Mouse (Mus musculus) heart, embryonic 14.5 days (tissue): ENCODE results near the gene Nrap. TPM values are rescaled to one million over a fixed set of nuclear protein-coding genes. Genes with fewer than 3 reads are reported as not detected.

ENCODE experiments used
- ATAC-seq: fragments of 200-750 bp; cut with Nextera tagmentation; 2 replicates; pipeline ENCODE4 v1.8.0; 2017; ENCODE audit warnings: low read depth, moderate TSS enrichment; ENCODE audit not compliant: insufficient number of reproducible peaks, insufficient read depth, low FRiP score
- H3K27ac ChIP-seq, 2 experiments: fragments of 200-500 bp in 1 of 2; fragments of 300-500 bp in 1 of 2; sonication (generic) in 1 of 2; replicated peaks in 1 of 2; 2 replicates each; pipeline ENCODE4 v1.5.1; 2012 to 2014; ENCODE audit warnings: low read depth in 2 of 2, low read length in 2 of 2, control low read depth in 1 of 2, mild to moderate bottlenecking in 1 of 2, mixed read lengths in 1 of 2; ENCODE audit not compliant: control insufficient read depth in 1 of 2, insufficient read depth in 1 of 2
- H3K27me3 ChIP-seq: fragments of 300-500 bp; sonication (generic); 2 replicates; pipeline ENCODE4 v1.6.1; 2014; ENCODE audit warnings: mild to moderate bottlenecking, low read length, control low read depth; ENCODE audit not compliant: control insufficient read depth, insufficient read depth
- H3K36me3 ChIP-seq: fragments of 300-500 bp; sonication (generic); 2 replicates; pipeline ENCODE4 v1.6.1; 2014; ENCODE audit warnings: mild to moderate bottlenecking, control low read depth, low read length, mixed read lengths; ENCODE audit not compliant: control insufficient read depth, insufficient read depth
- H3K4me1 ChIP-seq, 2 experiments: fragments of 200-500 bp in 1 of 2; fragments of 300-500 bp in 1 of 2; sonication (generic) in 1 of 2; 2 replicates each; pipeline ENCODE4 v1.6.1; 2012 to 2014; ENCODE audit warnings: low read length in 2 of 2, control low read depth in 1 of 2, mixed read lengths in 1 of 2; ENCODE audit not compliant: control insufficient read depth in 2 of 2, insufficient read depth in 2 of 2
- H3K4me2 ChIP-seq: fragments of 300-500 bp; sonication (generic); 2 replicates; pipeline ENCODE4 v1.6.1; 2014; ENCODE audit warnings: mild to moderate bottlenecking, low read length
- H3K4me3 ChIP-seq, 2 experiments: fragments of 200-500 bp in 1 of 2; fragments of 300-500 bp in 1 of 2; sonication (generic) in 1 of 2; 2 replicates each; pipeline ENCODE4 v1.5.1; 2012 to 2014; ENCODE audit warnings: low read length in 2 of 2, mild to moderate bottlenecking in 2 of 2, control low read depth in 1 of 2, low read depth in 1 of 2, moderate library complexity in 1 of 2; ENCODE audit not compliant: control insufficient read depth in 1 of 2, insufficient read depth in 1 of 2
- H3K9ac ChIP-seq: fragments of 300-500 bp; sonication (generic); 2 replicates; pipeline ENCODE4 v1.6.1; 2014; ENCODE audit warnings: mild to moderate bottlenecking, low read length
- H3K9me3 ChIP-seq: fragments of 300-500 bp; sonication (generic); 2 replicates; pipeline ENCODE4 v1.6.1; 2016; ENCODE audit warnings: low read length, control low read depth; ENCODE audit not compliant: control insufficient read depth
- WGBS: fragments of 180-500 bp; shearing (Covaris S2); extraction: QIAGEN DNeasy Blood & Tissue Kit; methylation state at CpG from one replicate; pipeline ENCODE4 v1.1.7; 2014; 5-methylcytosine and 5-hydroxymethylcytosine counted together
- polyA plus RNA-seq: library from polyadenylated mRNA; unstranded; fragments of >200 nt; fragmentation: Nextera tagmentation; extraction: Ambion mirVana; gene quantifications from 2 replicates; pipeline ENCODE4 v1.2.1, GENCODE M21; 2014

Gene Nrap
- polyA plus RNA-seq, 1 experiment from 2014 or later = 35.6 TPM

DNA sequence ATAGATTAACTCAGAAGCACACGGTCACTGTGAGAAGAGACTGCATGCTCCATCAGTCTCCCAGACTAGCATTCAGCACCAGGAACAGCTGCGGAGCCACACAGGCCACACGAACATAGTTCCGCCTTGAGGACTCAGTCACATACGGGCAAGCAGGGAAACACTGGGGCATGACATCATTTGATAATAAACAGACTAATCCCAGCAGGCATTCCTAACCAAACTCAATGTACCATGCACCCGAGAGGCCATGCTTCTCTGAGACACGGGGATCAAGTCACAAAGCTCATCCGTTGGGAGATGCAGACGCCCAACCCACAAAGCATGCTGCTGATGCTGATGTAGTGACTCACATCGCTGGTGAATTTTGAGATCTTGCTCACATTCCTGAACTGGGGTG is 15.8 kb downstream of the Nrap start:
- no peak overlapping the region for H3K27ac ChIP-seq
- WGBS = 40% methylated on average over 10 of the region's 10 CpGs
- ATAC-seq = no peak
- H3K4me2 ChIP-seq = no peak overlapping the region
- no peak overlapping the region for H3K4me3 ChIP-seq
- H3K9me3 ChIP-seq = peaks cover 6% of the 10 kb centered on the region; the same call in 1 of the 2 replicates
- H3K27me3 ChIP-seq = no peaks in the 10 kb centered on the region
- peaks cover 7 to 8% of the 10 kb centered on the region in 2 experiments for H3K4me1 ChIP-seq
- peaks cover 83% of the 10 kb centered on the region for H3K36me3 ChIP-seq
- no peak overlapping the region for H3K9ac ChIP-seq

DNA sequence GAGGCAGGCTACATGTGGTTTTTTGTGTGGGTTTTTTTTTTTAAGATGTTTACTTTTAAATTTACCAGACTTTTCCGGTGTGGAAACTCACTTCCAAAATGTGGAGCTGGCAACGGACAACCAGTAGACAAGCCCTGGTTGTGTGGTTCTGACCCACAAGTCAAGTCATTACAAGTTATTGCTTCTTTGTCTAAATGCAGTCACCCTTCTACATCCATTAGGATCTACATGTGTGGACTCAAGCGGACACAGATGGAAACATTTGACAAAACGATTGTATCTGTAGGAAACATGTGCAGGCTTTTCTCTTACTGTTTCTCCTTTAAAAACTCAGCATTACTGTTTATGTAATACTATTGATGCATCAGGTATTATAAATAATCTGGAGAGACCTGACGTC is 16.6 kb downstream of the Nrap start:
- Histone ChIP-seq H3K4me1 (peaks cover 5 to 6% of the 10 kb centered on the region in 2 experiments), H3K9me3 (peaks cover 6% of the 10 kb centered on the region; the same call in 1 of the 2 replicates), H3K9ac (no peak overlapping the region), H3K4me3 (no peak overlapping the region), H3K27ac (no peak overlapping the region), H3K27me3 (no peaks in the 10 kb centered on the region), H3K36me3 (peaks cover 91% of the 10 kb centered on the region), H3K4me2 (no peak overlapping the region)
- ATAC-seq = no peak
- 89% methylated on average over 5 of the region's 5 CpGs for WGBS

DNA sequence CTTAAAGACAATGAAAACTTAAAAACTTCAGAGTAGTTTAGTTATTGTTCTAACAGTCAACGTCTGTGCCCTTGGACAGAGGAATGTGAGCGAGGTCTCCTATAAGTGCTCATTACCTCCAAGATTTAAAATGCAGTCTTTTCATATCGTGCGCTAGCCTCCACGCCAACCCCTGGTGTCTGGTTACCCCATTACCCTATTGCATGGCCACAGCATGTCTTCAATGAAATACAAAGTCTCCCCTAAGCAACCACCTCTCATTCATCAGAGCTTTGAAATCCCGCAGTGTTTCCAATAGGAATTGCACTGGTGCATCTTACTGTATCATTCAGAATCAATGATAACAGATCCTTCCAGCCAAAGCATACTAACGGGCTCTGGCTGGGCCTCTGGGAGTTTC is 17.6 kb downstream of the Nrap start:
- 86% methylated on average over 7 of the region's 7 CpGs for WGBS
- ATAC-seq = no peak

DNA sequence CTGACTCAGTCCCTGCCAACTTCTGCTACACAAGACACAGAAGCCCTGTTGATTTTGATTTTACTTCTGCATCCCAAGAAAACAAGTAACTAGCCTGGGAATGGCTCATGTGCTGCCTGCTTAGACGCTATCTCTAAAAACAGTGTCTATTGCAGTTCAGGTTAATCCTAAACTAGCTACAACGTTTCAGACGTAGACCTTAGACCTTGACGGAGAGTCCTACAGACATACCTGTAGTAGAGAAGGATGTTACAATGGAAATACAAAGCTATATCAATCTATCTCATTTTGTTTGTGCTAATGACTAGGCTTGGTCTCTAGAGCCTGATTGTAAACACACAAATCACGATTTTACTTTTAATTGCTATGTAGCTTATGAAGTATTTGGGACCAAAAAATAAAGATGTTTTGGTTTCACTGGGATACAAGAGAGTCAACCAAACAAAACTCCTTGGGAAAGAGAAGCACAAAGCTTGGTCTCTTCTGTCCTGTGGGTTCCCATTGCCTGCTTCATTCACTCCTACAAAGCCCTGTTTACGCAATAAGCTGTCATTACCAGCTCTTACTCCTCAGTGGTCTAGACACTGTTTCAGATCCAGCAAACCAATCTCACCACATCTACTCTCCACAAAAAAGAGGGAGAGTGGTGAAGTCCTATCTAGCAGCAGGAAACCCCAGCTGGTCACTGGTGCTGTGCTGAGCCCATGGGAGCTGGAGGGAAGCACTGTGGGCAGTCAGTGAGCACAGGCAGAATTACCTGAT is 19.3 kb downstream of the Nrap start:
- no peak overlapping the region for H3K4me3 ChIP-seq
- H3K4me2 ChIP-seq = no peak overlapping the region
- peaks cover 93% of the 10 kb centered on the region for H3K36me3 ChIP-seq
- no peak overlapping the region for H3K27ac ChIP-seq
- H3K27me3 ChIP-seq = no peaks in the 10 kb centered on the region
- no peak for ATAC-seq
- no peak overlapping the region for H3K9ac ChIP-seq
- H3K9me3 ChIP-seq = no peaks in the 10 kb centered on the region
- WGBS = 87% methylated on average over 6 of the region's 6 CpGs
- H3K4me1 ChIP-seq = peaks cover 0 to 5% of the 10 kb centered on the region in 2 experiments; a peak in 1 of 4 replicates

More for the DNA sequence above, 17.6 kb downstream of the Nrap start:
- no peak overlapping the region for H3K27ac ChIP-seq
- H3K4me3 ChIP-seq = no peak overlapping the region
- peaks cover 93% of the 10 kb centered on the region for H3K36me3 ChIP-seq
- no peaks in the 10 kb centered on the region for H3K27me3 ChIP-seq
- H3K4me1 ChIP-seq = 0 out of 4 replicates have a peak, but pooled peaks cover 0 to 2% of the 10 kb centered on the region in 2 experiments
- peaks cover 4% of the 10 kb centered on the region; the same call in 1 of the 2 replicates for H3K9me3 ChIP-seq
- H3K9ac ChIP-seq = no peak overlapping the region
- no peak overlapping the region for H3K4me2 ChIP-seq

DNA sequence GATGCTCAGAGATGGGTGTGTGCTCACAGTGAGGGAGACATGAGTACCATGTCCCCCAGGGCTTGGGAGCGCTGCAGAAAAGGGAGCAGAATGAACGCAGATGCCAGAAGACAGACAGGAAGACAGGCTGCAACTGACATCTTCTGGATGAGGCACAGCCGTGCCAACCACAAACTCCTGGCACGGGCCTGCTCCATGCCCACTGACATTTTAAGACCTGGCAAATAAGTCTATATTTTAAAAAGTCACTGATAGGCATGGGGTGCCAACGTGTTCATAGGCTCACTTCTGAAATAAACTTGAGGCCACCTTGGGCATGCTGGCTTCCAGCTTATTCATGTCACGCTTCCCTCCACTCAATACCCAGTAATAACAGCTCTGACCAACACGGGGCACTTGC is 20.9 kb downstream of the Nrap start:
- no peak overlapping the region for H3K9ac ChIP-seq

DNA sequence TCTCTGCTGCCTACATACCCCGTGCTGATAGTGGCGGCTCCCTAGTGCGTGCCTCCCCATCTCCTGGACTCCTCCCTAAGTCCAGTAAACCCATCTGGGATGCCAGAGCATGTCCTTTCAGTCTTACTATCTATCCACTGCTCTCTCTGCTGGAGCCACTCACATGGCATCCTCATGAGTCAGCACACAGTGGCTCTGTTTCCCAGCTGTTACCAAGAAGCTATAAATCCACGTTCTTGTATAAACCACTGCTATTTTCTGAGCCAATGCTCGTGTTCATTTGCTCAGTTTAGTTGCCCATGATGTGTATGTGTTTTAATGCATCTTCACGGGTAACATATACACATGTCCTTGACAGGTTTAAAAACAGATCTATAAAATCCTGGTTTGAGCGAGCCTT is 22.1 kb downstream of the Nrap start:
- H3K9me3 ChIP-seq = no peaks in the 10 kb centered on the region
- H3K27ac ChIP-seq = no peak overlapping the region
- H3K9ac ChIP-seq = no peak overlapping the region
- WGBS = 79% methylated on average over 7 of the region's 7 CpGs
- peaks cover 94% of the 10 kb centered on the region for H3K36me3 ChIP-seq
- peaks cover 0 to 3% of the 10 kb centered on the region in 2 experiments; a peak in 1 of 4 replicates for H3K4me1 ChIP-seq
- ATAC-seq = no peak
- H3K4me2 ChIP-seq = no peak overlapping the region
- H3K4me3 ChIP-seq = no peak overlapping the region
- no peaks in the 10 kb centered on the region for H3K27me3 ChIP-seq

More for the DNA sequence above, 20.9 kb downstream of the Nrap start:
- H3K27ac ChIP-seq = no peak overlapping the region
- peaks cover 93% of the 10 kb centered on the region for H3K36me3 ChIP-seq
- no peak for ATAC-seq
- H3K27me3 ChIP-seq = no peaks in the 10 kb centered on the region
- H3K4me1 ChIP-seq = peaks cover 0 to 3% of the 10 kb centered on the region in 2 experiments; a peak in 1 of 4 replicates
- H3K4me3 ChIP-seq = no peak overlapping the region
- no peak overlapping the region for H3K4me2 ChIP-seq
- no peaks in the 10 kb centered on the region for H3K9me3 ChIP-seq
- WGBS = 88% methylated on average over 7 of the region's 7 CpGs

DNA sequence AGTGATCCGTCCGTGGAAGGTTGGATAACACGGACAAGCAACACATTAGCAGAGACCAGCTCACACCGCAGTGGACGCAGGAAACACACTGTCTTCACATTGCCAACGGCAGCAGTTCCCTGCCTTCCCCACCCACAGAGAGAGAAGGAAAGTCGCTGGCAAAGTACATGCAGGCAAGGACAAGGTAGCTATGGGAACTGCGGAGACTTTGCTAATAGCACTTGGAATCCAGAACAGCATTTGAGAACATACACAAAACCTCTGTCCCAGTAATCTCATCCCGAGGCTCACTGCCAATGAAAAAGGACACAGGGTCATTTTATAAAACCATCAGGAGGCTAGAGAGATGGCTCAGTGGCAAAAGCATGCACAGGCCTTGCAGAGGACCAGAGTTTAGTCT is 23.2 kb downstream of the Nrap start:
- no peaks in the 10 kb centered on the region for H3K27me3 ChIP-seq
- H3K9ac ChIP-seq = no peak overlapping the region
- H3K9me3 ChIP-seq = no peaks in the 10 kb centered on the region
- H3K36me3 ChIP-seq = peaks cover 96% of the 10 kb centered on the region
- H3K27ac ChIP-seq = no peak overlapping the region
- no peak for ATAC-seq
- H3K4me3 ChIP-seq = no peak overlapping the region
- peaks cover 0 to 3% of the 10 kb centered on the region in 2 experiments; a peak in 1 of 4 replicates for H3K4me1 ChIP-seq
- 80% methylated on average over 9 of the region's 9 CpGs for WGBS
- H3K4me2 ChIP-seq = no peak overlapping the region
